Mouse (Mus musculus) granulocyte monocyte progenitor cell, adult 5-6 weeks (primary cell): Measurements from ENCODE around the gene Mmachc. TPM values are rescaled to one million over a fixed set of nuclear protein-coding genes. Genes with fewer than 3 reads are reported as not detected.

Experiments used
- ATAC-seq: replicated peaks from 2 replicates; pipeline ENCODE4 v1.8.0; 2016; ENCODE audit warnings: mild to moderate bottlenecking, moderate TSS enrichment, inconsistent platforms; ENCODE audit not compliant: poor library complexity, severe bottlenecking
- total RNA-seq, 2 experiments: library from RNA; stranded (forward) in 1 of 2; stranded (reverse) in 1 of 2; fragments of 200-712, 200-1000 nt in 1 of 2; fragments of >200 nt in 1 of 2; fragmentation: Nextera tagmentation in 1 of 2; gene quantifications; 2 replicates each; pipeline ENCODE4 v1.2.3; 2014 to 2017

Mmachc gene
- total RNA-seq (2014; fragmentation: Nextera tagmentation) = 31.0 and 32.4 TPM in 2 replicates
- 19.2 and 27.0 TPM in 2 replicates for total RNA-seq (2017)

DNA sequence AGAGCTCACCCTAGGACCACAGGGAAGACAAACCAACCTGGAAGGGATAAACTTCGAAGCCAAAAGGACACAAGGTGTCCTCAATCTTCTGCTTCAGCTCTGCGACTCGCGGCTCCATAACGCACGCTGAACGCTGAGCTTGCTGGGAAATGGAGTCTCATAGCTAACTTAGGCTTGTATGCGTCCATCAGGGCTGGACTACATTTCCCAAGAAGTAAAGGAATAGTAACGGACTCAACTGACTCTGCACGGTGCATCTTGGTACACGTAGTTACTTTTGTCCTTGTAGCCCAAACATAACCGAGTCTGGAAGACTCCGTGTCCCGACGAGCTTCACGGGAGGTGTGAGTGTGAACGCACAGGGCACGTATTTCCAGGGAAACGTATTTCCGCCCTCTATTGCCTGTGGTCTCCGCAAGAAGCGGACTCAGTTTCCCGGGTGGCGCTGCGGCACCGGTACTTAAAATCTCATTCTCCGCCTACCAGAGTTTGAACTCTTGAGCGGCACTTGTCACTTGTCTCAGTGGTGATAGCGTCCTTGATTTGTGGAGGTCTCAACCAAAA, at the start of gene Mmachc, which contains the start of gene Ccdc163:
Mmachc (minus strand) TSS at position 206 of the 564 bp plus-strand sequence.
Ccdc163 (plus strand) TSS at position 309 of the 564 bp plus-strand sequence.
- peak; percentile 94 for ATAC-seq

DNA sequence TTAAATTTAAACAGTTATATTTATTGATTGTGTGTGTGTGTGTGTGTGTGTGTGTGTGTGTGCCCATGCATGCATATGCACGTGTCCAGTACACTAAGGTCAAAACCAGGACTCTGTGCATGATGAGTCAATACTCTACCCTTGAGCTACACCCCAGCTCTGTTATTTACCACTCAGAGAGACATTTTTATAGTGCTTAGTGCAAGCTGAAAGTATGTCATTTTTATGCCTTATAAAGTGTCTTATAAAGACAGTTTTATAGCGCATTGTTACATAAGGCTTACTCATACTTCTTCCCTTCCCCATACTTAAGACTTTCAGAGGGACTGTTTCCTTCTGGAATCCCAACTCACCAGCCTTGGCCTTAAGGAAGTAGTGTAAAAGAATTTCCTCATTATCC, 41.5 kb upstream of the Mmachc start:
- ATAC-seq = no peak

DNA sequence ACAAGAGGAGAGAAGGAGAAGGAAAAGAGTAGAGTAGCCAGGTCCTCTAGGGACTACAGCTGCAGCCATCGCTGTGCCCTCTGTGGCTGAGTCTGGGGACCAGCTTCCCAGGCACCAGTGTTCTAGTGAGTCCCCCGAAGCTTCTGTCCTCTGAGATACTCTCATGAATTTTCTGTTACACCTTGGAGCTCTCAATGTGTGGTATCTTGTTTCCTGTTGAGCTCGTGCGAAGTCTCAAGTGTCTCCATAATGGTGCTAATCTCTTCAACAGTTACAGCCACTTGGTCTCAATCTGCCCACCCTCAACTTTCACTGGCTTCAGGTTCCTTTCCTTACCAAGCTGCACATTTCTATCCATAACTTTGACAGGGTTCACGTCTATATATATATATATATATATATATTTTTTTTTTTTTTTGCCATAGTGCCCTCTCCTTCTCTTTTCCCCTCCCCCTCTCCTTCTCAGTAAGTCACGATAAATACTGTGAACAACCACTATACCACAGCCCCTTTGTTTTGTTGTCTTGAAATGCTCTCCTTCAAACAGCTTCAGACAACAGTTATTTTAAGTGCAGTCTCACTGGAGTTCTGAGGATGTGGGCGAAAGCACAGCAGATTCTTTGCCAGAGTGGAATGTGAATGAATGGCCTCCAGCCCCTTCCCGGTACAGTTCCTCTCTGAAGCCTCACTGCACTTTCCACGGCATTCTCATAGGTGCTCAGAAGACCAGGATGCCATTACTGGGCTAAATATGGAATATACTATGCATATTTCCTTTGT, 31.0 kb upstream of the Mmachc start:
- no peak for ATAC-seq

DNA sequence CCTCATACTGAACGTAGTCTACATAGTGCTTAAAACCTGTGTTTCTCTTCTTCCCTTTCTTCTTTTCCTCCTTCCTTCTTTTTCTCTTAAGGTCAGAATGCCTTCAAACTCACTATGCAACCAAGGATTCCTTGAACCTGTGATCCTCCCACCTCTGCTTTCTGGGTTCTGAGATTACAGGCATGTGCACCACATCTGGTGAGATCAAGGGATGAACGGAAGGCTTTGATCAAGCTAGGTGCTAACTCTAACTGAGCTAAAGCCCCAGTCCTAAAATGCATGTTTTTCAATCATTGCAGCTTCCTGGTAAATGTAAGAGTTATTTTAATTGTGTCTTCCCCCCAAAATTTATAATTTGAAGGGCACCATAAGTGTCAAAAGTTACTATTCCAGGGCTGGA, 26.8 kb upstream of the Mmachc start:
- ATAC-seq = no peak

DNA sequence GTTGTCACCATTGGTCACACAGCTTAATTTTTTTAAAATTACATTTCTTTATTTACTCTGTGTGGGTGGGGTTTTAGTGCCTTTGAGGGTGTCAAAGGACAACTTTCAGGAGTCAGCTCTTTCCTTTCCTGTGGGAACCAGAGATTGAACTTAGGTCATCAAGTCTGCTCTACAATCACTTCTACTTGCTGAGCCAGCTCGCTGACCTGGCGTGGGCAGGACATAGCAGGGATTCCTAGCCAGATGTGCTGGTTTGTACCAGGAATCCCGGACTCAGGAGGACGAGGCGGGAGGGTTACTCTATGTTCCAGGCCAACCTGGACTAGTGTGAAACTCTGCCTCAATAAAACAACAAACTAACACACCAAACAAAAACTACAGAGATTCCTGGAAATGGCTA, 24.1 kb upstream of the Mmachc start:
- no peak for ATAC-seq

DNA sequence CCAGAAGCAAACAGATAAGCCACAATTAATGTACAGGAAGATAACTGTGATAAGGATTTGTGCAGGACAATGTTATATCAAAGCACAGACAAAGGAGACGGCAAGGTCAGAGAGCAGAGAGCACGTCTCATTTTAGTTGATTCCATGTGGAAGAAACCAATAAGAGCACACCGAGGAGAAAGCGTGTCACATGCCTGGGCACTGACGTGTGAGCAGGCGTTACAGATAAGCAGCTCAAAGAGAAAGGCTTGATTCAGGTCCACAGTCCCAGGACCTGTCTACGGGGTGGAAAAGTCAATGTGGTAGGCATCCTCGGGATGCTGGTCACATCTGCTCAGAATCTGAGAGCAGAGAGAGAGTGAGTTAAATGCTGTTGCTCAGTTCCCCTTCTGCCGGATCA, 22.9 kb upstream of the Mmachc start:
- no peak for ATAC-seq

DNA sequence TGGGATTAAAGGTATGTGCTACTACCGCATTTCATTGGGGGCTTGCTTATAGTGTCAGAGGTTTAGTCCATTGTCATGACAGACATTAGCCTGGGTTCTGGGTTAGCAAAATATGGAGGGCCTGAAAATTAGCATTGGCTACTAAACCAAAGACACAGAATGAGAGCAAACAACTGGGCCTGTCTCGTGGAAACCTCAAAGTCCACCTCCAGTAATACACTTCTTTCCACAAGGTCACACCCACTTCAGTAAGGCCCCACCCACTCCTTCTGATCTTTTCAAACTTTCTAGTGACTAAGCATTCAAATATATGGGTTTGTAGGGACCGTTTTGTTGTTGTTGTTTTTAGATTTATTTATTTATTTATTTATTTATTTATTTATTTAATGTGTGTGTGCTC, 21.3 kb upstream of the Mmachc start:
- ATAC-seq = no peak

DNA sequence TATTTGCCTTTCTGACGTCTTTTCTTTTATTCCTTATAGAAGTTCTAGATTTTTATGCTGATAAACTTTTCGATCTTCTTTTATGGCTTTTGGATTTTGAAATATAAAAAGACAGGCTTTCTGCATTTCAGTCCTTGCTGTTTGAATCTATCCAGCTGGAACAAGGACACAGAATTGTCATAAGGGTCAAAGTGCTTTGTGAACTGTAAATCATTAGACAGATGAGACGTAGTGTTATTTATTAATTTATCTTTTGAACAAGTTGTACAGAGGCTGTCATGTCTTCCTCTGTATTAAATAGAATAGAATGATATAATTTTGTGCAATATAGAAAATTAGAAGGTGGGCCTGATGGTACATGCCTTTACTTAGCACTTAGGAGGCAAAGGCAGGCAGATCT, 19.2 kb upstream of the Mmachc start:
- no peak for ATAC-seq

DNA sequence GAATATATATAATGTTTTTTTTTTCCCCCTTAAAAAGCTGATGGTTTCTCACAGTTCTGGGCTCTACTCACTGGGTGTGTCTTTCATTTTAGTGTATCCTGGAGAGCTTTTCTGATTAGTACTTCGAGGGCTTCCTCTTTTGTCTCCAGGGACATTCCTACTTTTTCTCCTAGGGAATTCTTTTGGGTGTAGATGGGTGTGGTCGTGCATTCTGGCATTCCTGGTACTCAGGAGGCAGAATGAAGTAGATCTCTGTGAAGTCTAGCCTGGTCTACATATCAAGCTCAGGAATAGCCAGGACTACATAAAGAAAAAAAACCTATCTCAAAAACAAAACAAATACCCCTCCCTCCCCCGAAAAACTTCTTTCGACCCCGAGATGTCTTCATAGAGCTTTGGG, 17.2 kb upstream of the Mmachc start:
- no peak for ATAC-seq

DNA sequence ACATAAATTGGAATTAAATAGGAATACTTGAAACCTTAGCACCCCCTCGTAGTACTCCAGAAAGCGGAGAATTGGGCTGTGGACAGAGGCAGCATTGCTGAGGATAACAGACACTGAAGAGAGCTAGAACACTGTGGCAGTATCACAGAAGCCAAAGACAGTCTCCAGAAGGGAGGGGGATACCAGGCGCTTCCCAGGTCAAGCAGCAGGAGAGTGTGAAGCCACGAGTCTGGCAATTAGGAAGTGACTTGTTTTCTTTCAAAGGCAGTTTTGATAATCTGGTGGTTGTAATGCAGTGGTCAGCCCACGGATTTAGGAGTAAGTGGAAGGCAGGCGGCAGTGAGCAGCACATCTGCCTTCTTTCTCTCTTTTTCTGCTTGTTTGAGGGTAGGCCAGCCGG, 14.0 kb upstream of the Mmachc start:
- ATAC-seq = no peak

DNA sequence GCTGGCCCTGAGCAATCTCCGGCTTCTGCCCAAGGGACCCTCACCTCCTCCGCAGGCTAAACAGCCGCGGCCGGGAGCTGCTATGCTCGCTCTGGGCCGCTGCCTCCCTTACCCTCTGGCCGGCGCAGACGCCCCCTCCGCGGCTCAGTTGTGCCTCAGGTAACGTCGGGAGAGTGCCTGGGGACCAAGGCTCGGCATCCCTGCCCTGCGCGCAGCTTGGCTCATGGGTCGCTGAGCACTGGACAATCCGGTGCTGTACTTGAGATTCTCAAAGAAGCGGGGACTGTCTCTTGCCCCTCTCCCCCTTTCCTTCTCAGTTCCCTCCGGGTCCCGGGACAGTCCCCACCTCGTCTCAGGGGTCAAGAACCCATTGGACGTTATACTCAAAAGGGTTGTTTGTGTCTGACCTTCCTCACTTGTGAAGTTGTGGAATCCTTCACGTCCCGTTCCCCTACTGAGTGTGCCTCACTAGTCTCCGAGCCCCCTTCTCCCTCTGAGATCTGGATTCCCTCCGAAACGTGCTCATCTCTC, 13.0 kb upstream of the Mmachc start:
- no peak for ATAC-seq

DNA sequence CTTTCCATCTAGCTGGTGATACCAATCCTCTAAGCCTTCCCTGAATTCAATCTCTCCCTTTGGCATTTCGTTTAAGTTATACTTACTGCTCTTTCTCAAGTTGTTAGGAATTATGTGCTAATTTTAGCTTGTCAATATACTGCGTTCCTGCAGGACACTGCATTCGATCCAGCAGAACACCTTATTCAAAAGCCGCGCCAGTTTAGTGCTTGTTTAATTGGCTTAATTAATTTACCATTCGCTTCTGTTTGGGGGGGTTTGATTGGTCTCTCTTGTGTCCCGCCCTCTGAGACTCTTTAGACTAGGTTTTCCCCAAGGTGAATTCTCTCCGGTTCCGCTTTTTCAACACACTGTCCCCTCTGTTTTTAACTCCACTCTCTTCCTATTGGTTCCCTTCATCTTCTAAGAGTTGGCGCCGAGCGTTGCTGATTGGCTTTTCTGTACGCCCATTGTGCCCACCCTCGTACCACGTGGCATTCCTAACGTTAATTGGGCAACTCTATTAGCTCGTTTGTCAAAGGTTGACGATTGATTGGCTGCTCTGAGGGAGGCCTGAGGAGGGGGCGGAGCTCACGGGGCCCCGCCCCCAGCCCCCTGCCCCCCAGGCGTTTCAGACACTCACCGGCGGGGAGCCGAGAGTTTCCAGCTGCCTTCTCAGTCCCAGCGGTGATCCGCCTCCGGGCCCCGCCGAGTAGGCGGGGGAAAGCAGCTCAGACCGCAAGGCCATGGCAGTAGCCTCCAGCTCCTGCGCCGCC, 12.3 kb upstream of the Mmachc start, which contains the start of gene Tesk2:
Tesk2 (plus strand) TSS at position 606 of the 755 bp plus-strand sequence.
- ATAC-seq = peak; percentile 93

DNA sequence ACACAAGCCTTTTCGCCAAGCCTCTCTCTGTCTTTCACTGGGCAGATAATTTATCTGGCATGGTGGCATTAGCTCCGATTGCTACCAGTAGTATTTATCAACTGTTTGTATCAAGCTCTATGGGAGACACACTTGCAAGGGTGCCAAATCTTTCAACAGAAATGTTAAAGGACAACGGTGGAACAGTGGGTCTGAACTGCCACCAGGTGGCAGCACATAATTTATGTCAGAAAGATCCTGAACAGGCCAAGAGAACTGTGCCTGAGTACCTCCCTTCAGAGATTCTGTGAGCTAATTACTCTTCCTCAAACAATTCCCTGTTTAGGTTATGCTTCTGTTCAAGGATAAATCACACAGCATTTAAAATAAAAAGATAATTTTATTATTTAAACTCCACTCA, 11.2 kb upstream of the Mmachc start:
- peak; percentile 40 for ATAC-seq

DNA sequence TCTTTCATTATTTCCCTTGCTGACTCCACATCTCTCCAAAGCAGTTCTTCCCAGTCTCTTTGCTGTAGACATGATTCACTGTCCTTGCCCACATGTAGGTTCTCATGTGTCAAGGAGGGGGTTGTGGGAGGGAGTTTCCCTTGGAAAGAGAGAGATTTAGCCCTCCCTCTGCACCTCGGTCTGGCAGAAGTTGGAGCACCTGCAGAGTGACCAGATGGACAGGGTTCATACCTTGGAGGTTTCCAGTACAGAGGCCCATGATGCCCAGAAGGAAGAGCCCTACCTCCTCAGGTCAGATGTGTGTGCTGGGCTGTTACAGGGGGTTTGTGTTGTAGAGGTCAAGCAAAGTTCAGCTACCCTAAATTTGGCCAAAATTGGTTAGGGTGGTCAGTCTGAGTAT, 4.3 kb upstream of the Mmachc start:
- no peak for ATAC-seq

DNA sequence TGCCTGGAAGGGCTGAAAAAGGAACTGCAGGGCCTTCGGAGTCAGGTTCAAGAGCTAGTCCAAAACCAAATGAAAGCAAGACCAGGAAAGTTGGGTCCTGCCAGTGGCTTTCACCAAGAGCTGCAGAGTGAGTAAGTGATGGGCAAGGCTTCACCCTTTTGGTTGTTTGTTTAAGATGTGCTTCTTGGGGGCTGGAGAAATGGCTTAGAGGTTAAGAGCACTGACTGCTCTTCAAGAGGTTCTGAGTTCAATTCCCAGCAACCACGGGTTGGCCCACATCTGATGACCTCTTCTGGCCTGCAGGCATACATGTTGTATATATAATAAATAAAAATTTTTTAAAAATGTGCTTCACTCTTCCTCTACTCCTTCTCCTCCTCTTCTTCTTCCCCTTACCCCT, 1.9 kb upstream of the Mmachc start:
- ATAC-seq = no peak

DNA sequence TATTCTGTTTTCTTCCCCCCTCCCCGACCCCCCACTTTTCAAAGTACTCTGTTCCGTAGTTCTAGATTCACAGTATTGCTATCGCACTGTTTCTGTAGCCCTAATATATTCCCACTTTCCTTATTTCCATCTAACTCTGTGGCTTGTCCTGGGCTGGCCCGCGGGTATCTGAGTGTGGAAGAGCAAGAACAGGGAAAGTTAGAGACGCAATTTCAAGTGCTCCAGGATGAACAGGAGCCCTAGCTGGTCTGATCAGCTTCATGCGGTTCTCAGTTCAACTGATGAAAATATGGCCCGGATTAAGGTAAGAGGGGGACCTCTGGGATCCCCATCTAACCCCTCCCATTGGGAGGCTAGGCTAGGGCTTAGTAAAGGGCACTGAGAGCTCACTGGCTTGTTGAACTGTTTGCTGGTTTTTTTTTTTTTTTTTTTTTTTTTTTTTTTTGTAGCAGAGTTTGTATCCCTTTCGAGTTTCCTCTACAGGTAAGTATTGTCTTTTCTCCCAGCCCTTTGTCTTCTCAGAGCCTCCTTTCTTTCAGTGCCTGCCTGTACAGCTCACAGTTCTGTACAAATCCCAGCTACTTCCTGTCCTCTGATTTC, 685 bp upstream of the Mmachc start:
- ATAC-seq = peak; percentile 16; the same call in 1 of the 2 replicates

DNA sequence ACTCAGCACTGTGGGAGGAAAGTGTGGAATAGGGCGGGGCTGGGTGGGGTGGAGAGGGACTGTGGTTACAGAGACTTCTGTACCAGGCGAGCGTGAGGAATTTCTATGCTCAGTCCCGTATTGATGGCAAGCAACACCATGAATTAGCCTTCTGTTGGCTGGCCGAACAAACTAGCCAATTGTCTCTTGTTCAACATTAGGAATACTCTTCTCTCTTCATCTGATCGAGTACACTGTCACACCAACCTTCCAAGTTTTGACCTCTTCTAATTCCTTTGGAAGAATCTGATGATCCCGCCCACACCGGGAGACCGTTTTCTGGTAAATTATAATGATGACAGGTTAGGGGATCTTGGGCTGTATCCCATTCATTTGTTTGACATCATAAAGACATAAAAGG, 540 bp downstream of the Mmachc start:
- no peak for ATAC-seq

DNA sequence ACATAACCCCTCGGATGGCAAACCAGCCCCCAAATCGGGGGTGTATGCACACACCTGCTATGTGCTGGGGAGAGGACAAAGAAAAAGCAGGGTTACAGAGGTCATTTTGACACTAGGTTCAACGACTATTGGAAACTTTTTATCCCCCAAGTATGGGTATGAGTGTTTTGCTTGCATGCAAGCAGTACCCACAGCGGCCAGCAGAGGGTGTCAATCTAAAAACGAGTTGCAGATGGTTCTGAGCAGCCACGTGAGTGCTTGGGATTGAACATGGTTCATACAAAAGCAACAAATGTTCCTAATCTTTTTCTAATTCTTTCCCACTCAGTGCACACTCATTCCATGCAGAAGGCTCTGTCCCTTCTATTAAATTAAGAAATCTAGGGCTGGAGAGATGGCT, 4.4 kb downstream of the Mmachc start:
- ATAC-seq = peak; percentile 52

DNA sequence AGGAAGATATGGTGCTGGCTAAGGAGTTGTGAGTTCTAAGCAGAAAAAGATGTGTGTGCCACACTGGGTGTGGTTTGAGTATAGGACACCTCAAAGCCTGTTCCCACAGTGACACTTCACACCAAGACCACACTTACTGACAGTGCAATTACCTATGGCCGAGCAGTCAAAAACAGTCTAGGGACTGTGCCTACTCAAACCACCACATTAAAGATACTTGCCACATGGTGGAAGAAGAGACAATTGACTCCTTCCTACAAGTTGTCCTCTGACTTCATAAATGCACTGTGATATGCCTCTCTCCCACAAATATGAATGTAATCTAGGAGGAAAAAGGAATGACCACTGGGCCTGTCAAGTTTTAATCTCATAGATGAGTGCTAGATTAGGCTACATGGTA, 7.2 kb downstream of the Mmachc start:
- no peak for ATAC-seq

DNA sequence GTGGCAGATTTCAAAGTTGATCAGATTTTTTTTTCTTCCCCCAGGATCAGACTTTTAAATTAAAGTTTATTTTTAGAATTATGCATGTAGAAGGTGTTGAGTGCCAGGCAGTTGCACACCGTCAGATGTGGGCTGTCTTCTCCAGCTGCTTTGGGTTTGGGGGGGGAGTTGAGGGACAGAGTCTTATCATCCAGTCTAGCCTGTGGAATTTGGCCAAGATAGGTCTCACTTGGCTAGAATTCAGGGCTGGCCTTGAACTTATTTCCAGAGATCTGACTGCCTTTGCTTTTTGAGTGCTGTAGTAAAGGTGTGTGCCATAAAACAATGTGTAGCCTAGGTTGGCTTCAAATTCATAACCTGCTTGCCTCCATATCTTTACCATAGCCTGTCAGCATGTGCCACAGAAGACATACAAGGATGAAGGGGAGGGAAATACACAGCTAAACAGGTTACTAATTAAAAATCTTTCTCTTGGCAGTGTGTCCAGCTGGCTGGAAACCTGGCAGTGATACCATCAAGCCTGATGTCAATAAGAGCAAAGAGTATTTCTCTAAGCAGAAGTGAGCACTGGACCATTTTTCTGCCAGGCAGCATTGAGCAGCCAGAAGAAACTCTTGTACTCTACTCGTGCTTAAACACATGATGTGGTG, 9.4 kb downstream of the Mmachc start:
- no peak for ATAC-seq
